Mouse (Mus musculus) kidney, adult 11 months (tissue): Measurements from ENCODE around the gene Dntt.

Experiments
- DNase-seq: peaks from one replicate; pipeline ENCODE4 v3.0.0; 2022

Dntt gene

DNA sequence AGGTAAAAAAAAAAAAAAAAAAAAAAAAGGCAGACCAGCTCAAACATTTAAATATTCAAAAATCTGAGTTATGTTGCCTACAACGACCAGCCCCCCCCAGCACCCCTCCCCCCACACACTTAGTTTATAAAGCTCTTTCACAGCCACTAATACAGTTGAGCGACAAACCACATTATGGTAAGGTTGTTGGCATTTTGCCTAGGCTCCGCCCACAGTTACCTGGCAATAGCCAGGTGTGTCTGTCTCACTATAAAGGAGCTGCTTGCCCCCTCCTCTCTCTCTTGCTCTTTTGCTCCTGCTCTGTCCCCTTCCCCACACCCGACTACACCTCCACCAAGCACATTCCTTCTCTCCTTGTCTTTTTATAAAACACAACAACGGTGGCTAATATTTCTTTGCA, 17.4 kb upstream of the Dntt start:
- no peak for DNase-seq

DNA sequence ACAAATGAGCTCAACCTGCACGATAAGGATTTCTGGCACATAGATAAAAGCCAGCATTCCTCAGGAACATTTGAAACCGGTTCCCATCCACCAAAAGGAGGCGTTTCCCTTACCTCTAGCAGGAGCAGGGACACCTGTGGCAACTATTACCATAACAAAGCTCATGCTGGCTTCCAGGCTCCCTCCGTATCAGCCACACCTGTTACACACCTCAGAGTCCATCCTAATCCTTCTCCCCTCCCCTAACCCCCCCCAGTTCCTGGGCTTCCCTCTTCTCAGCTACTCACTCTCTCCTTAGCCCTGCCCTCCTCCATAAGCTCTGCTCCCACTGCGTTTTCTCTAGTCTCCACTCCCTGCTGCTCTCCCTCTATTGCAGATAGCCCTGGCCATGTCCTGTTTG, 15.5 kb upstream of the Dntt start:
- no peak for DNase-seq

DNA sequence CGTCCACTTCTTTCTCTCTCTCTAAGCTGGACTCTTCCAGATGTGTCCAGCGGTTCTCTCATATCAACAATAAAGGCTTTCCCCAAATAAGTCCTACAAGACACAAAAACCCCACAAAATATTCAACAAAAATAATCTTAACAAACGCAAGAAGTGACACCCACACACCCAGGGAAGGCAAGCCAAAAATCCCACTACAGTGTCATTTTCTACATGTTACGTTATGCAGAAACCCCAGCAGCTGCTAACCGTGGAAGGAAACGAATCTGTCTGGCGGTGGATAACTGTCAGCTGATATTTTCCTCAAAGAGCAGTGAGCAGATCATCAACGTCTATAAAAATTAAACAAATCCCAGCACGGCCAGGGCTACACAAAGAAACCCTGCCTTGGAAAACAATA, 15.1 kb upstream of the Dntt start:
- no peak for DNase-seq

DNA sequence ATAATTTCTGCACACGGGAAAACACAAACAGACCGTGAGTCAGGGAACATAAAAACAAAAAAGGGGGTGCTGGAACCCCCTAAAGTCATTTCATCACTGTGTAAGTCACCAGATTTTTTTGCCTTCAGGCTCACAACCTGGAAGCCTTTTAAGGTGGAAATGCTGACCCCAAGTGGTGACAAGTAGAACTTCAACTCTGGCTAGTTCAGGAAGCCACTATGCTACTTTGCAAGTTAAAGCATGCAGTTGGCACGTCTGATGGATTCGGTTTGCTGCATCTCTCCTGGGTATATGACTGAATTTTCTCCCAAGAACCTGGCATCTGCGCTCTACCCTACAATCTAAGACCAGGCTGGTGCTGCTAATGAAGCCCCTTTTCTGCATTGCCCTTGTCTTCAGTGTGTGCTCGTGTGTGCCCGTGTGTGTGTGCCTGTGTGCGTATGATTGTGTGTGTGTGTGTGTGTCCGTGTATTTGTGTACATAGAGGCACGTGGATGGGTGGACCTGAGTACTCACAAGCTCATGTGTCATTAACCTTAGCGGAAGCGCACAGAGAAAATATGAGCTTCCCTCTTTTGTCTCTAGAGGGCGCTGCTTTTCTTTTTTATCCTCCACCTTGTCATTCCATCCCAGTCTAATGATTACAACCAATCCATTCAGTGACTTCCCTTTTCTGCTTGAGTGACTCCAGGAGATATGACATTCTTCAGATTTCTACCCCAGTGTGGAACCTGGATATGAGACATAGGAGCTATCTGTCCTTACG, 12.9 kb upstream of the Dntt start:
- peak; percentile 32 for DNase-seq

DNA sequence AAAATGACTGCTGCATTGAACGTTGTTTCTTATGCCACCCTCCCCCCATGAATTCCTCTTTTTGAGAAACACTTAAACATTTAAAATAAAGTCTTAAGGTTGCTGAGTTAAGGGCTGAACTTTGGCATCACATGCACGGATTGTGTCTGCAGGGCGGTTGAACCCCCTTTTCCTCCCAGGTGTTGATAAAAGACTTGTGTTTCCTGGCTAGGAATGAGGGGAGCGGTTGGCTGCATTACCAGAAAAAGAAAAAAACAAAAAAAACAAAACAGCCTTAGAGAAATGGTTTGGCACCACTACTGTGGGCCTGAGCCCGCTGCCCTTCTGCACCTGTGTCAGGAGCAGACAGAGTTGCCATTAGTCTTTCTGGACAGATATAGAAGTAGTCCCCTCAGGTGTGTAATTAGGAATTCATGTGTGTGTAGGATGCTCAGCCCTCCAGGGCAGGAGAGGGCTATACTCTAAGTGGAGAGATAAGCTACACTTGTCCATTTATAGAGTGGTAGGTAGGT, 9.9 kb upstream of the Dntt start:
- DNase-seq: no peak

DNA sequence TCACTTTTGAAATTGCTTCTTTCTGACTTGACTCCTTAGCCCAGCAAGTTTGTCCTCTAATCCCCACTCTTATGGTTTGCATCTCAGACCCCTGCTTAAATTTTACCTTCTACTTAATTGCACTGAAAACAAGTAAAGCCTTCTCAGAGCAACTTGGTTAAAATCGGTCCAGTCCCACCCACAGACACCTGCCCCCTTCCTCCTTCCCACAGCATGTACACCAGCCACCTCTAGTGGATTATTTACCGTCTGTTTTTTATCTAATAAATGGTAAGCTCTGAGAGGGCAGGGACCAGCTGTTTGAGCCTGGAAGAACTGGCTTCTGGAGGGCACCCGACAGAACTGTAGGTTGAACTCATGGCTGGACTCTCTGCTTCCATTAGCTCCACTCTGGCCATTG, 8.5 kb upstream of the Dntt start:
- no peak for DNase-seq

DNA sequence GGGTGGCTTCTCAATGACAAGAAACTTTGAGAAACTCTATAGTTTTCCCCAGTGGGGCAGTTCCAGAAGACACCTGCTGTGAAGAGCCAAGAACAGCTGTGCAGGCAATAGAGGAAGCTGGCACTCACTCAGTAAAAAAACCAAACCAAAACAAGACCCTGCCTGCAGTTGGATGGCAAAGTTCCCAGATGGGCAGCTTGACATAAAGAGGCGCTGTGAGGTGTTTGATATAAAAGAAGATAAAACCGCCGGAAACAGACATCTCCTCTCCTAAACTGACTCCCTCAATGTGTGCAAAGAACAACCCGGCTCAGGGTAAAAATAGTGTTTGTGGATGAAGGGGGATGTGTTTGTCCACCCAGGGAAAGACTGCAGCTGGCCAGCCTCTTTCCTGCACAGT, 6.8 kb upstream of the Dntt start:
- no peak for DNase-seq

DNA sequence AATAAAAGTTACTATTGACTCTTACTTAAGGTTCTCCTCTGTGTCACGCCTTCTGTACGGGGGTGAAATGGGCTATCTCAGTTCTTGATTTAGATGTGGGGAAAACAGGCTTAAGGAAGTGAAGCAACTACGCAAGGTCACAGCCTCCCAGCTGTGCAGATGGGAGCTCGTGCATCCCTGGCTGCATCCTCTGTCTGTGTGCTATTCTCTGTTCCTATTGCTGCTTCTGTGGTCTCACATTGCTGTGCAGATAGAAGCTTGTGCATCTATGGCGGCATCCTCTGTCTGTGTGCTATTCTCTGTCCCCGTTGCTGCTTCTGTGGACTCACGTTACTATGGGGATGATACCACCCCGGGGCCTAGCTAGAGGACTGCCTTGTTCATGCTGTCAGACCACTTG, 2.5 kb upstream of the Dntt start:
- DNase-seq: no peak

DNA sequence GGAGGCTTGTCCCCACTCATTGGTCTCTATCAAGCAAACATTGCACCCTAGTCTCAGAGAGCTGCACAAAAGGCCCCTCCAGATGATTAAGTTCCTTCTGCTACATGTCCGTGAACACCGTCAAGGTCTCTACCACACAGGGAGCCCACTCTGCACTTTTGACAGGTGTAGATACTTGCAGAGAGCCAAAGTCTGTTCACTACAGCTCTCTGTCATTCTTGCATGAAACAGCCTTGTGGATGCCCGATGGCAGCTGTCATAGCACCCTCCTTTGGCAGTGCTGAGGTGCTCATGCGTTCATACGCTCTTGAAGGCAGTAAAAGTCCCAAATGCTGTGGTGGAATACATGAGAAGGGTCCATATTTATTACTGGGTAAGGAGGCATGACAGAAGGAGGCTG, 2.1 kb upstream of the Dntt start:
- DNase-seq: no peak

DNA sequence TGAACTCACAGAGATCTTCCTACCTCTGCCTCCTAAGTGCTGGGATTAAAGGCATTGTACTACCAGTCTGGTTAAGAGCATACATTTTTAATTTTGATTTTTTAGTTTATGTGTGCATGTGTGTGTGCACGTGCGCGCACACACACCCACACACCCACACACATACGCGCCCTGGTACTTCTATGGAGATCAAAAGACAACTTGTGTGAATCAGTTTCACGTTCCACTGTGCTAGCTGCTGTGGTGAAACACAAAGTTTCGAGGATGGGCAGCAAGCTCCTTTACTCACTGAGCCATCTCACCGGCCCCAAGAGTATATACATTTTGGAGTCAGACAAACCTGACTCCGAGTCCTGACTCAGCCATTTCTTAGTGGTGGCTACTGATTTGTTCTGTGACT, 1.5 kb upstream of the Dntt start:
- no peak for DNase-seq

DNA sequence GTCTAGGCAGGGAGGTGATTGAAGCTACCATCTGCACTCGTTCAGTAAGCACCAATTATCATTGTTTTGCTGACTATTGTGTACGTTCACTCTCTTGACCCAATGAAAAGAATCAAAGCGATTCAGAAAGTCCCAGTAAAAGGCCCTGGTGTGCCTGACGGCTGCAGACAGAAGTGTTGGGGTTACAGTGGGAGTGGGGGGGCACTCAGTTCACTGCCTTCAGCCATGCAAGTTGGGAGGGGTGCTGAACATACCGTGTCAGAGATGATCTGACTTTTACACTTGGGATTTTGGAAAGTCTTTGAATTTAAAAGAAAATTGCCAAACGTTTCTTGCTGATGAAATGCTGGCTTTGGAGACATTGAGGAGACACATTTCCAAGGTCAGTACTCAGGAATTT, 1.1 kb downstream of the Dntt start:
- no peak for DNase-seq

DNA sequence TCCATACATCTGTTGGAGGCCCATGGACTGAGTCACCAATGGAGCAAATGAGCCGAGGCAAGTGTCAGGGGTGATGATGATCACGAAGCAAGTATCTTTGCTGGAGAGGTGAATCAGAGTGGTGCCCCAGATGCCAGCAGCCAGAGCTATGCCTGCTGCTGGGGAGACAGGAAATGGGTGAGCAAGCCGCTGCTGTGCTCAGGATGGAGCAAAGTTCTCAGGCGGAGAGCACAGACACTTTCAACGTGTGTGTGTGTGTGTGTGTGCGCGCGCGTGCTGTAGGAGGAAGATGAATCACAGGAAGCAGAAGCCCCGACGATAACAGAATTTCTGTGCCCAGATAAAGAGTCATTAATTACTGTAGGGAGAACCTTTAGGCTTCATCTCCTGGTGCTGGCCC, 1.9 kb downstream of the Dntt start:
- no peak for DNase-seq

DNA sequence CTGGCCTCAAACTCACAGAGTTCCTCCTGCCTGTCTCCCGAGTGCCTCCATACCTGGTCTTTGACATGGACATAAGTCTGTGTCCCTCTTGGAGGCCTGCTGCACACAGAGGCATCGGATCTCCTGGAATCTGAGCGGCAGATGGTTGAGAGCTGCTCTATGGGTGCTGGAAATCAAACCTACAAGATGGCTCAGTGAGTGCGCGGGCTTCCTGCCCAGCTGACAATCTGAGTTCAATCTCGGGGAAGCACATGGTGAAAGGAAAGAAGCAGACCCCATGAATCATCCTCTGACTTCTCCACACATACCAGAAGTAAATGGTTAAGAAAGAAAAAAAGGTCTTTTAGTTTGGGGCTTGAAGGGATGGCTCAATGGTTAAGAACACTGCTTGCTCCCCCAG, 2.8 kb downstream of the Dntt start:
- DNase-seq: no peak

DNA sequence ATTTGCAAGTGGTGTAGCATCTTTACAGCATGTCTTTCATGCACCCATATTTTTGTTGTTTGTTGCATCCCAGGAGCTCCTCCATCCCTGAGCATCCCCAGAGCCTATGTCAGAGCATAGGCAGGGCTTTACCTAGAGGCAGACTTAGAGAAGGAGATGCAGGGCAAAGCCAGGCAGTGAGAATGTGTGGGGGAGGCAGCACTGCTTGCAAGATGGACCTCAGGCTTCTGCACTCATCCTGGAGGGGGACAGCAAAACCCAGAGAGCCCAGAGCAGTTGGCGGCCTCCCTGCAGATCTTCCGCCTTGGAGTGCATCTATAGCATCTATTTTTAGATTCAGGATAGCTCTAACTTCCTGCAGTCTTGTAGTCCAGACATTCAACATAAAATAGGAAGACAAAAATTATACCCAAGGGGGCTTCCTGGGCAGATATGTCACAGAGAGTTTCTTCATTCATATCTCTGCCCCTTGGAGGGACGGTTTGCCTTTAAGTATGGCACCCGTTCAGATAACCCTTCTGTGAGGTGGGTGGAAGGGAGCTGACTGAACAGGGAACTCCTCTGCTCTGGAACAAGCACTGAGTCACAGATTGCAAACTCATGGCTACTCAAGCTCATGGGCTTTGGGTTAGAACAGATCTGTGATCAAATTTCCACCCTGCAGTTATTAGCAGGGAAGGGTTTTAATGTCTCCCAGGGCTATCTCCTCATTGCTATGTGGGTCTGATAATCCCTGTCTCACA, 6.9 kb downstream of the Dntt start:
- DNase-seq: no peak

DNA sequence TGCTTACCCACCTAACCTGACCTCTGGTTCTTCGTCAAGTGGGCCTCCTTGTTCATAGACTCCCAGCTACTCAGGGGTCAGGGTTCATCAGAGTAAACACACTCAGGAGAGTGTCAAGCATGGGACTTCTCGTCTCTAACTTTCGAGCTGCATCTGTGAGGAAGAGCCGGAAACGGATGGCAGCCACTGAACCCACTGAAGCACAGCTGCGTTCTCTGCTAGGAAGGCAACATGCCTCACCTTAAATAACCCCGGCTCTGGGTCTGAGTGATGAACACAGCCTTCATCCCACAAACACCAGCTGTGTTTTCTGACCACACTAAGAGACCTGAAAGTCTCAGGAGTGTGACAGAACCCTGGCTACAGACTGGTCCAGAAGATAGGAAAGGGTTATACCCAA, 10.0 kb downstream of the Dntt start:
- DNase-seq: no peak

DNA sequence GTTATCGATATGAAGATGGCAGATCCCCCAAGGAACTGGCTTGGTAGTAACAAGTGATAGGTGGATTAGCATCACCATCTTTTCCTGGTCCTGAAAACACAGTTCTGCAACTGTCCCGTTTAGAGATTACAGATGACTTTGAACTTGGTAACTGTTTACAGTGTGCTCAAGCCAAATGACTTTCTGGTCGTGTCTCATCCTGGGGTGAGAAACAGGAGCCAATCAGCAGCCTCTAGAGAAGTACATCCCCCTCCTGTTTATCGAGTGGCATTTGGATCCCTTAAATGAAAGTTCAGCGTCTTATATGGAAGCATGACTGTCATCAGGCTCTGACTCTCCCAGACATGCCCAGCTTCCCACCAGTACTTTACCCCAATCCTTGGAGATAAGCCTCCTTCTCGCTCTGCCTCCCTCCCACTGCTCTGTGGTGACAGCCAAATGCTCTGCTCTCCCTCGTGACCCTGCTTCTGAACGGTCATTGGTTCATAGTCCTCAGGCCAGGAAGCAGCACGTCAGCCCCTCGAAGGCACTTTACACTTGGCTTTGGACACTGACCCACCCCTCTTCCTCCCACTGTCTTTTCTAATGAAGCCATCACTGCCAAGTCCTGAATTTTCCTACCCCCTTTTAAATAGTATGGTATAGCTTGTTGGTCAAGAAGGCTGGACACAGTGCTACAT, 16.2 kb downstream of the Dntt start:
- no peak for DNase-seq

DNA sequence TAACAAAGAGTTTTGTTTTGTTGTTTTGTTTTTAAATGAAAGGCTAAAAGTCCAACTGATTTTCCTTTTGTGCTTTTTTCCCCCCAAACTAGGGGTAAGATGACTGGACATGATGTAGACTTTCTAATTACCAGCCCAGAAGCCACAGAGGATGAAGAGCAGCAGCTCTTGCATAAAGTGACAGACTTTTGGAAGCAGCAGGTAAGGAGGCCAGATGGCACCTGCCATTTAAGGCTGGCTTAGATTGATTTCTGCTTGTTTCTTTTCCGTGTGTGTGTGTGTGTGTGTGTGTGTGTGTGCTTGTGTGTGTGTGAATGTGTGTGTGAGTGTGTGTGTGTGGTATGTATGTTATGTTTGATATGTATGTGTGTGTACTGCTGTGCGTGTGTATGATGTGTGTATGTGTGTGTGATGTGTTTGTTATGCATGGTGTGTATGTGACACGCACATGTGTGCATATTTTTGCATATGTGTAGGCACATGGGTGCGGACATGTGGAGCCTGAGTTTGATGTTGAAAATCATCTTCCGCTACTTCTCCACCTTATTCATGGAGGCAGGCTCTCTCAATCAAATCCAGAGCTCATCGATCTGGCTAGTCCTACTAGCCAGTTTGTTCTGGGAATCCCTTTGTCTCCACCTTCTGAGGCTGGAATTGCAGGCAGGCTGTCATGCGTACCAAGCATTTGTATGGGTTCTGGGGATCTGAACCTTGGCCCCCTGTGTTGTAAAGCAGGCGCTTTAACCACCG, 18.5 kb downstream of the Dntt start:
- no peak for DNase-seq

DNA sequence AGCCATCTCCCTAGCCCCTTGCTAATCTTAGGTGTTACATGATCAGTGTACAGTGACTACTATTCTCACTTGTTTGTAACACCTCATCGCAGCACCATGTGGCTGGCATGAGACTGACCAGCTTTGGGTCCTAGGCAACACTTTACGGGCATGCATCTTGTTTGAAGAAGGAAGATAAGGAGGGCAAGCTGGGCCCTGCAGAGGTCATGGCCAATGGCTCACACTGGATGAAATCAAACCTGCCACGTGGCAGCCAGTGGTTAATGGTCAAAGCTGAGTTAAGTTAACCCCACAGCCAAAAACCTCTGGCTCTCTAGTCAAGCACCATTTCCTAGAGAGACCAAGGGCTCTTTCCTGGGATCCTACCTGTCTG, 19.1 kb downstream of the Dntt start:
- DNase-seq: no peak

DNA sequence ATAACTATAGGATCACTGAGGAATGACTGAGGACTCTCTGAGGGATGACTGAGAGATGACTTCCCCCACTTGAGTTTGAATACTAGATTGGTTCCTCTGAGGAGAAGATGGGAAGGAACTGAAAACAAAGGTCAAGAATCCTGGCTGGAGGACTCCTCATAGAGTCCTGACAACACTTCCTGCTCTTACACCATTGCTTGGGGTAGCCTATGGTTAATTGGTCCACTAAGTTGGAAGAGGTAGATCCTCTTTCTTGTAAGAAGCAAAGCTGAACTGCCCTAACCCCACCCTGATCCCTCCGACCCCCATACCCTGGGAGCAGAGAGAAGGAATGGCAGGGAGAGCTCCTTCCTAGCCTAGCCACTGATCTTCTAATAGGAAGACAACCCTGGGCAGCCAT, 22.6 kb downstream of the Dntt start:
- DNase-seq: no peak

DNA sequence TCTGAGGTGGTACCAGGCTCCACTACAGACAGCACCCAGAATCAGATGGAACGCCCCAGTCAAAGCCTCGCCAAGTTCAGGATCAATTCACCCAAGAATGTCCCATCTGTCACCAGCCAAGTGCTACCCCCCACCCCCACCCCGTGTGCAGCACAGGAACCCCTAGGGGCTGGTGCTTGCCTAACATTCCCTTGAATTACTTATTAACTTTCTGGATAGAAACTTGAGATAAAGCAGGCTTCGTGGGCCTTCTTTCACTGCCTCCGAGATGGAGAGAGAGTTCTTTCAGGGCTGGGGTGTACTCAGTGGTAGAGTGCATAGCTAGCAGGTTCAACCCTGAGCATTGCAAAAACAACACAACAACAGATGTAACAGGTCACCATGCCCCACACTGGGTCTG, 23.2 kb downstream of the Dntt start:
- DNase-seq: no peak

DNA sequence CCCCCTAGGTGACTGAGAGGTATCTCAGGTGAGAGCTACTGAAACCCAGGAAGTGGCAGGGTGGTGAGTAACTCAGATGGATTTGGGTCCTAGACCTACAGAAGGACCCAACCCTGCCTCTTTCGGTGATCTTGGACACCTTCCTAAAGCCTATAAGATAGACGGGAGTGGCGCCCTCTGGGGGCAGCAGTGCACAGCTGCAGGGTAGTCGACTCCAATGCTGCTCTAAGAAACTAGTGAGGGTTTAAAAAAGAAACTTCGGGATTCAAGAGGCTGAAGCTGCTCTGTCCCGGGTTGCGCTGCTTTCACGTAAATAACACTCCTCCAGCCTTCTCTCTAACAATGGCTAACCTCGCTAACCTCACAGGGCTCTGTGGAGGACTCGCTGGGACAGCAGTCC, 24.5 kb downstream of the Dntt start:
- no peak for DNase-seq

DNA sequence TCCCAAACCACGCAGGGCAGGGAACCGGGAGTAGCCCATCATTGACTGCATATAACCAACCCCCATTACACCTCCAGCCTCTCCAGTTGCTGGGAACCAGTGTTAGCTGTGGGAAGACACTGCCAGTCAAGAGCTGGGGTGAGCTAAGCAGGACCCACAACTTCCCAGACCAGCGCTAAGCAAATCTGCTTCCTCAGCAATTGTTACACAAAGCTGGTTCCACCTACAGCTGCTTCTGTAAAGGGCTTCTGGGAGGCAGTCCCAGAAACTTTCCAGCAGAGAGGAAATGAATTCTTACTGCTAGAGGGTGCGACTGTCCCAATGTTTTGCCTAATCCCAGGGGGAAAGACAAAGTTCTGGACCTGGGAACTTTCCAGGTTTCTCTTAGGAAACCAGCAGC, 25.6 kb downstream of the Dntt start:
- DNase-seq: no peak

DNA sequence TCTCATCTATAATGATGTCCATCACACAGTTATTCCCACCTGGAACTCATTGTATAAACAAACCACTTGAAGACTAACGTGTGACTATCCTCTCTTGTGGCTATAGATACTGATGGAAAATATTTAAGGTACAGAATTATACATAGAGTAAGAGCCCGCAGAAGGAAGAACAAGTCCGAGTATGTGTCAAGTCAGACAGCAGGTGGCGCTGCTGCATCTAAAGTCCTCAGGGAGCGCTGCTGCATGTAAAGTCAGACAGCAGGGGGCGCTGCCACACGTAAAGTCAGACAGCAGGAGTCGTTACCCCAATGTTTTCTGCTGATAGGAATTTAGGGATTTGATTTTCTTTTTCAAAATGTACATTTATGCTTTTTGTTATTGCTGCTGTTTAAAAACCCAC, 42.4 kb downstream of the Dntt start:
- peak; percentile 67 for DNase-seq
